Mouse (Mus musculus) liver, postnatal 0 days (tissue): ENCODE measurements at regions not wholly inside any gene's neighbourhood (a gene's known extent, or its start where the extent isn't known, plus 50 kb on each side); places are given as distances from the start of the nearest gene placed in this dataset.

Experiments used
- CTCF ChIP-seq: sonication (generic); IDR thresholded peaks from 2 replicates; pipeline ENCODE4 v1.5.1; 2016; ENCODE audit warnings: antibody characterized with exemption, low read depth
- EP300 ChIP-seq: IDR thresholded peaks from 2 replicates; pipeline ENCODE4 v1.6.1; 2016; ENCODE audit warnings: antibody characterized with exemption, low read depth, mild to moderate bottlenecking

DNA sequence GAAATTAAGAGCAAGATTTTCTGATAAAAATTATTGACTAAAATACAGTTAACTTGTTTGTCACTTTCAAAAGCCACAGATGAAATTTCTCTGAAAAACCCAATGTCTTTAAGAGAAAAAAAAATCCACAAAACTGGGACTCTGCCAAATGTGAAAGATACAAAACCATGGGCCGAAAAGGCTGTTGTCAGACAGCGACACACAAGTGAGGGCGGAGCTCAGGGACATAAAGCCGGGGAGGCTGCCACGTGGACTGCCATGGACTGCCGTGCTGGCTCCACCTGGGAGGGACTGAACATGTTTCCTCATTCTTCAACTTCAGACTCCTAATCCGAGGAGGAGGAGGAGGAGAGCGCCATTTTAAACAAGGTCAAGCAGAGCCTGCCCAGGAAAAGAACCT lies 200.4 kb upstream of the Klf14 start:
- no peak for TF ChIP-seq CTCF
- TF ChIP-seq EP300 = no peak
